Mouse (Mus musculus) thymus, postnatal 14 days (tissue): ENCODE data around the gene Mup2.
"Not testable (repeated sequence)": the region's sequence is repeated elsewhere in the genome, so short reads cannot be mapped to it uniquely, and the experiment has no call there.

Experiments used
- DNase-seq: peaks from one replicate; pipeline ENCODE4 v3.0.0; 2021

Mup2 gene

GRCm38 (mm10) chr4:60154189-60154588, at the start of gene Mup2:
Mup2 (minus strand) TSS chr4:60154289.
- DNase-seq: not testable (repeated sequence)
